Mouse (Mus musculus) midbrain, embryonic 11.5 days (tissue): Measurements from ENCODE around the gene Tle2. TPM values are rescaled to one million over a fixed set of nuclear protein-coding genes. Genes with fewer than 3 reads are reported as not detected.

Source experiments
- ATAC-seq: fragments of 200-750 bp; cut with Nextera tagmentation; 2 replicates; pipeline ENCODE4 v1.8.0; 2017; ENCODE audit warnings: moderate TSS enrichment, moderate library complexity; ENCODE audit not compliant: low FRiP score
- DNase-seq: peaks from one replicate; pipeline ENCODE4 v3.0.0; 2015; ENCODE audit warnings: low spot score; ENCODE audit errors: missing footprints
- H3K27ac ChIP-seq: fragments of 300-500 bp; sonication (generic); 2 replicates; pipeline ENCODE4 v1.5.1; 2014; ENCODE audit warnings: low read depth, low read length
- H3K27me3 ChIP-seq: fragments of 300-500 bp; sonication (generic); 2 replicates; pipeline ENCODE4 v1.6.1; 2014; ENCODE audit warnings: mild to moderate bottlenecking, low read length, moderate library complexity, mixed read lengths; ENCODE audit not compliant: control insufficient read depth, insufficient read depth
- H3K36me3 ChIP-seq: fragments of 300-500 bp; sonication (generic); 2 replicates; pipeline ENCODE4 v1.6.1; 2014; ENCODE audit warnings: mild to moderate bottlenecking, low read length, moderate library complexity, mixed read lengths; ENCODE audit not compliant: control insufficient read depth, insufficient read depth
- H3K4me1 ChIP-seq: fragments of 300-500 bp; sonication (generic); 2 replicates; pipeline ENCODE4 v1.6.1; 2014; ENCODE audit warnings: low read length; ENCODE audit not compliant: control insufficient read depth, insufficient read depth
- H3K4me2 ChIP-seq: fragments of 300-500 bp; sonication (generic); 2 replicates; pipeline ENCODE4 v1.6.1; 2014; ENCODE audit warnings: mild to moderate bottlenecking, moderate library complexity
- H3K4me3 ChIP-seq: fragments of 300-500 bp; sonication (generic); 2 replicates; pipeline ENCODE4 v1.5.1; 2014; ENCODE audit warnings: low read depth, low read length
- H3K9ac ChIP-seq: fragments of 300-500 bp; sonication (generic); 2 replicates; pipeline ENCODE4 v1.6.1; 2014; ENCODE audit warnings: low read length
- H3K9me3 ChIP-seq: fragments of 300-500 bp; sonication (generic); 2 replicates; pipeline ENCODE4 v1.6.1; 2016; ENCODE audit warnings: low read length; ENCODE audit not compliant: control insufficient read depth
- WGBS: fragments of 180-500 bp; shearing (Covaris S2); extraction: QIAGEN DNeasy Blood & Tissue Kit; methylation state at CpG from one replicate; pipeline ENCODE4 v1.1.7; 2014; 5-methylcytosine and 5-hydroxymethylcytosine counted together
- polyA plus RNA-seq: library from polyadenylated mRNA; unstranded; fragments of >200 nt; fragmentation: Nextera tagmentation; extraction: Ambion mirVana; gene quantifications from 2 replicates; pipeline ENCODE4 v1.2.1, GENCODE M21; 2014

The Tle2 gene
- polyA plus RNA-seq, 1 experiment from 2014 or later = 6.2 TPM

GRCm38 (mm10) chr10:81620786-81621185, 46.4 kb downstream of the Tle2 start:
- H3K27me3 ChIP-seq = no peaks in the 10 kb centered on the region
- H3K4me1 ChIP-seq = no peaks in the 10 kb centered on the region
- H3K27ac ChIP-seq = no peak overlapping the region
- no peaks in the 10 kb centered on the region for H3K9me3 ChIP-seq
- H3K4me3 ChIP-seq = no peak overlapping the region
- H3K9ac ChIP-seq = no peak overlapping the region
- H3K36me3 ChIP-seq = peaks cover 16% of the 10 kb centered on the region
- no peak for ATAC-seq
- WGBS = 60% methylated on average over 9 of the region's 9 CpGs
- H3K4me2 ChIP-seq = no peak overlapping the region
- DNase-seq = no peak

- Histone ChIP-seq H3K9ac (no peak overlapping the region), H3K4me1 (peaks cover 14% of the 10 kb centered on the region), H3K36me3 (peaks cover 16% of the 10 kb centered on the region), H3K4me3 (no peak overlapping the region), H3K27me3 (no peaks in the 10 kb centered on the region), H3K9me3 (no peaks in the 10 kb centered on the region), H3K4me2 (no peak overlapping the region), H3K27ac (no peak overlapping the region)
- 58% methylated on average over 8 of the region's 8 CpGs for WGBS
- no peak for ATAC-seq
- DNase-seq = no peak
Observed at GRCm38 (mm10) chr10:81623441-81623840, 49.1 kb downstream of the Tle2 start.

- WGBS = 89% methylated on average over 22 of the region's 22 CpGs
- Histone ChIP-seq H3K27me3 (no peaks in the 10 kb centered on the region), H3K4me2 (peak overlapping the region; percentile 81), H3K4me1 (peaks cover 14% of the 10 kb centered on the region), H3K9ac (peak overlapping the region; percentile 89), H3K27ac (no peak overlapping the region), H3K9me3 (no peaks in the 10 kb centered on the region), H3K36me3 (peaks cover 11% of the 10 kb centered on the region), H3K4me3 (peak overlapping the region; percentile 72)
- DNase-seq (no peak), ATAC-seq (peak; percentile 11; the same call in 1 of the 2 replicates)
Observed at GRCm38 (mm10) chr10:81626101-81626993, 52.0 kb downstream of the Tle2 start.

- Histone ChIP-seq H3K4me1 (peaks cover 14% of the 10 kb centered on the region), H3K9me3 (no peaks in the 10 kb centered on the region), H3K27ac (peak within 1 kb of the TSS; percentile 80), H3K4me3 (peak within 1 kb of the TSS; percentile 72), H3K27me3 (no peaks in the 10 kb centered on the region), H3K9ac (peak within 1 kb of the TSS; percentile 89), H3K4me2 (peak within 1 kb of the TSS; percentile 81), H3K36me3 (peaks cover 9% of the 10 kb centered on the region; the same call in 1 of the 2 replicates)
- DNase-seq (peak; percentile 99), ATAC-seq (peak; percentile 91)
- 5% methylated on average over 40 of the region's 40 CpGs for WGBS
Observed at GRCm38 (mm10) chr10:81626994-81627835, 52.9 kb downstream of the Tle2 start, which contains the start of gene Sirt6. Gene Sirt6, minus strand, starts transcription at chr10:81627797.

- Histone ChIP-seq H3K4me2 (peak overlapping the region; percentile 81), H3K9me3 (no peaks in the 10 kb centered on the region), H3K4me1 (peaks cover 14% of the 10 kb centered on the region), H3K36me3 (peaks cover 6% of the 10 kb centered on the region; the same call in 1 of the 2 replicates), H3K4me3 (peak overlapping the region; percentile 72), H3K27me3 (no peaks in the 10 kb centered on the region), H3K27ac (peak overlapping the region; percentile 80), H3K9ac (peak overlapping the region; percentile 89)
- ATAC-seq (peak; percentile 41), DNase-seq (no peak)
- 65% methylated on average over 7 of the region's 7 CpGs for WGBS
Observed at GRCm38 (mm10) chr10:81627836-81628220, 53.5 kb downstream of the Tle2 start.

GRCm38 (mm10) chr10:81628390-81628789, 54.0 kb downstream of the Tle2 start, which contains the start of gene Ankrd24:
Gene Ankrd24, plus strand, starts transcription at chr10:81628540.
- Histone ChIP-seq H3K9me3 (no peaks in the 10 kb centered on the region), H3K27ac (peak within 1 kb of the TSS; percentile 80), H3K4me3 (peak within 1 kb of the TSS; percentile 72), H3K4me1 (peaks cover 17% of the 10 kb centered on the region), H3K36me3 (peaks cover 6% of the 10 kb centered on the region; the same call in 1 of the 2 replicates), H3K4me2 (peak within 1 kb of the TSS; percentile 81), H3K9ac (peak within 1 kb of the TSS; percentile 89), H3K27me3 (no peaks in the 10 kb centered on the region)
- peak; percentile 76 for DNase-seq
- 84% methylated on average over 16 of the region's 16 CpGs for WGBS
- ATAC-seq = no peak

- 4% methylated on average over 37 of the region's 37 CpGs for WGBS
- no peak overlapping the region for H3K27ac ChIP-seq
- no peaks in the 10 kb centered on the region for H3K9me3 ChIP-seq
- H3K27me3 ChIP-seq = no peaks in the 10 kb centered on the region
- H3K4me2 ChIP-seq = peak overlapping the region; percentile 67
- DNase-seq = peak; percentile 97
- peak overlapping the region; percentile 38 for H3K4me3 ChIP-seq
- no peaks in the 10 kb centered on the region for H3K36me3 ChIP-seq
- H3K4me1 ChIP-seq = peaks cover 8% of the 10 kb centered on the region
- ATAC-seq = peak; percentile 92
- H3K9ac ChIP-seq = peak overlapping the region; percentile 65
Observed at GRCm38 (mm10) chr10:81633253-81634099, 59.1 kb downstream of the Tle2 start.

GRCm38 (mm10) chr10:81636338-81636737, 62.0 kb downstream of the Tle2 start:
- H3K4me1 ChIP-seq = peaks cover 8% of the 10 kb centered on the region
- H3K9ac ChIP-seq = no peak overlapping the region
- H3K36me3 ChIP-seq = no peaks in the 10 kb centered on the region
- no peak overlapping the region for H3K27ac ChIP-seq
- WGBS = 23% methylated on average over 8 of the region's 8 CpGs
- no peak overlapping the region for H3K4me3 ChIP-seq
- DNase-seq = peak; percentile 54
- H3K27me3 ChIP-seq = no peaks in the 10 kb centered on the region
- ATAC-seq = no peak
- H3K4me2 ChIP-seq = no peak overlapping the region
- H3K9me3 ChIP-seq = no peaks in the 10 kb centered on the region
